Mouse (Mus musculus) heart, postnatal 36 days (tissue): ENCODE results near the gene Tarsl2. TPM values are rescaled to one million over a fixed set of nuclear protein-coding genes. Genes with fewer than 3 reads are reported as not detected.

Experiments used
- DNase-seq, 2 experiments: peaks; one replicate each; pipeline ENCODE4 v3.0.0; 2021 to 2022
- intact Hi-C: fragments of 180-260 bp; cut with DNase I; formaldehyde crosslinking; loops from one replicate; pipeline ENCODE4 v1.15.1; 2025
- total RNA-seq, 2 experiments: library from RNA; stranded (reverse); gene quantifications; 2 replicates each; pipeline ENCODE4 v1.2.3; 2021

Tarsl2 gene
- total RNA-seq, 2 experiments from 2014 or later = 33.8 to 36.7 TPM

GRCm38 (mm10) chr7:65645996-65646395 is 1.3 kb downstream of the Tarsl2 start:
- DNase-seq = no peak
- intact Hi-C loops = no loop called here

GRCm38 (mm10) chr7:65650662-65651061 is 6.0 kb downstream of the Tarsl2 start:
- intact Hi-C loops = no loop called here
- DNase-seq = no peak

- intact Hi-C loops = no loop called here
Observed at GRCm38 (mm10) chr7:65657490-65658120, 12.9 kb downstream of the Tarsl2 start.

GRCm38 (mm10) chr7:65663225-65663790 is 18.6 kb downstream of the Tarsl2 start:
- no peak for DNase-seq
- intact Hi-C loops = no loop called here

More at GRCm38 (mm10) chr7:65657490-65658120, 12.9 kb downstream of the Tarsl2 start:
- DNase-seq = no peak

GRCm38 (mm10) chr7:65663886-65664285 is 19.2 kb downstream of the Tarsl2 start:
- intact Hi-C loops = no loop called here

GRCm38 (mm10) chr7:65667491-65667890 is 22.8 kb downstream of the Tarsl2 start:
- intact Hi-C loops = no loop called here
- DNase-seq = no peak

More at GRCm38 (mm10) chr7:65663886-65664285, 19.2 kb downstream of the Tarsl2 start:
- DNase-seq = no peak

- no peak for DNase-seq
- intact Hi-C loops = no loop called here
Observed at GRCm38 (mm10) chr7:65678050-65678449, 33.4 kb downstream of the Tarsl2 start.

GRCm38 (mm10) chr7:65678900-65679595 is 34.4 kb downstream of the Tarsl2 start:
- intact Hi-C loops = no loop called here
- DNase-seq = no peak

GRCm38 (mm10) chr7:65681166-65681565 is 36.5 kb downstream of the Tarsl2 start:
- intact Hi-C loops = no loop called here
- DNase-seq = no peak

GRCm38 (mm10) chr7:65684256-65684835 is 39.6 kb downstream of the Tarsl2 start:
- DNase-seq = no peak
- intact Hi-C loops = no loop called here

GRCm38 (mm10) chr7:65686664-65687063 is 42.0 kb downstream of the Tarsl2 start:
- no peak for DNase-seq
- intact Hi-C loops = no loop called here

GRCm38 (mm10) chr7:65690869-65691268 is 46.2 kb downstream of the Tarsl2 start, which contains the start of gene Tm2d3:
Gene Tm2d3, plus strand, starts transcription at chr7:65691169.
- no peak for DNase-seq
- intact Hi-C loops = no loop called here

- intact Hi-C loops = no loop called here
- no peak for DNase-seq
Observed at GRCm38 (mm10) chr7:65691929-65692605, 47.4 kb downstream of the Tarsl2 start.

GRCm38 (mm10) chr7:65692883-65693282 is 48.2 kb downstream of the Tarsl2 start:
- intact Hi-C loops = no loop called here
- DNase-seq = no peak

GRCm38 (mm10) chr7:65693301-65693821 is 48.7 kb downstream of the Tarsl2 start:
- intact Hi-C loops = no loop called here
- DNase-seq = peak; percentile 91 to 93

GRCm38 (mm10) chr7:65696450-65696849 is 51.8 kb downstream of the Tarsl2 start:
- intact Hi-C loops = no loop called here
- DNase-seq = no peak

GRCm38 (mm10) chr7:65702076-65702475 is 57.4 kb downstream of the Tarsl2 start:
- DNase-seq = no peak
- intact Hi-C loops = loop anchor here (10.0 kb wide), 1 partner anchor 163 kb away; the partner anchor contains the start of gene Pcsk6

GRCm38 (mm10) chr7:65704818-65705242 is 60.1 kb downstream of the Tarsl2 start:
- intact Hi-C loops = loop anchor here (1.0 to 10.0 kb wide), 3 partner anchors 160 to 350 kb away; partner anchors contain the start of gene Pcsk6
- DNase-seq = peak; percentile 77 to 87

- intact Hi-C loops = loop anchor here (10.0 kb wide), 1 partner anchor 156 kb away; the partner anchor contains the start of gene Pcsk6
- no peak for DNase-seq
Observed at GRCm38 (mm10) chr7:65708506-65708905, 63.8 kb downstream of the Tarsl2 start.

GRCm38 (mm10) chr7:65710301-65710700 is 65.6 kb downstream of the Tarsl2 start:
- DNase-seq = no peak
- intact Hi-C loops = no loop called here
